Mouse (Mus musculus) G1E (cell line): ENCODE measurements around the gene Papolb.

Experiments used
- POLR2AphosphoS5 ChIP-seq: IDR thresholded peaks from 2 replicates; pipeline ENCODE4 v1.6.1; 2012; ENCODE audit warnings: low read depth, low read length, inconsistent platforms; ENCODE audit not compliant: insufficient replicate concordance
- TAL1 ChIP-seq: conservative IDR thresholded peaks from 2 replicates; pipeline ENCODE4 v1.6.1; 2012; ENCODE audit warnings: low read depth, low read length, inconsistent platforms, mixed read lengths

DNA sequence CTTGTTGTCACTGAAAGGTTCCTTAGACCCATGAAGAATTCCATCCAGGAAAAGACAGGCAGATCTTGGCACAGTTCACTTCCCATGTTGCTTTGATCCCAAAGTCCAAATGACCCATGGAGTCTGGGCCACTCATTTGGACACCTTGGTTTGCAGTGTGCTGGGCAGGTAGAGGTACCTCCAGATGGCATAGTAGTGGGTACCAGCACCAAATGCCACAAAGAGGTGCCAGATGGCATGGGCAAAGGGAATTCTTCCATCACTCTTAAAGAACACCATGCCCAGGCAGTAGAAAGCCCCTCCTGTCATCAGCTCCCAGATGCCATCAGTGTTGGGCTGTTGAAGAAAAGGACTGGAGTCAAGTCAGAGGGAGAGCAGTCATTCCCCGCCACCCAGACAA is 34.7 kb upstream of the Papolb start:
- TF ChIP-seq POLR2AphosphoS5 (no peak), TAL1 (no peak)
